Mouse (Mus musculus) liver, postnatal 0 days (tissue): ENCODE data around the gene Hyou1. TPM values are rescaled to one million over a fixed set of nuclear protein-coding genes. Genes with fewer than 3 reads are reported as not detected.
A peak's percentile ranks its signal among the peaks of the same experiment; 100 is the strongest.

ENCODE experiments used
- ATAC-seq: fragments of 200-750 bp; cut with Nextera tagmentation; 2 replicates; pipeline ENCODE4 v1.8.0; 2017; ENCODE audit warnings: mild to moderate bottlenecking, moderate library complexity
- DNase-seq: peaks from one replicate; pipeline ENCODE4 v3.0.0-alpha.2; 2016
- H3K27ac ChIP-seq: fragments of 300-500 bp; sonication (generic); 2 replicates; pipeline ENCODE4 v1.5.1; 2014; ENCODE audit warnings: antibody characterized with exemption, moderate library complexity, mild to moderate bottlenecking, low read depth
- H3K27me3 ChIP-seq: fragments of 300-500 bp; sonication (generic); 2 replicates; pipeline ENCODE4 v1.6.1; 2014; ENCODE audit warnings: low read length, control low read depth, mixed read lengths; ENCODE audit not compliant: insufficient read depth
- H3K36me3 ChIP-seq: fragments of 300-500 bp; sonication (generic); replicated peaks from 2 replicates; pipeline ENCODE4 v1.6.1; 2014; ENCODE audit warnings: mild to moderate bottlenecking, control low read depth, low read length, moderate library complexity, mixed read lengths; ENCODE audit not compliant: insufficient read depth
- H3K4me1 ChIP-seq: fragments of 300-500 bp; sonication (generic); 2 replicates; pipeline ENCODE4 v1.6.1; 2014; ENCODE audit warnings: antibody characterized with exemption, mild to moderate bottlenecking, control low read depth; ENCODE audit not compliant: insufficient read depth
- H3K4me2 ChIP-seq: fragments of 300-500 bp; sonication (generic); 2 replicates; pipeline ENCODE4 v1.6.1; 2014; ENCODE audit warnings: low read depth, mild to moderate bottlenecking, low read length, moderate library complexity, mixed read lengths
- H3K4me3 ChIP-seq: fragments of 300-500 bp; sonication (generic); 2 replicates; pipeline ENCODE4 v1.5.1; 2014; ENCODE audit warnings: low read depth, low read length
- H3K9ac ChIP-seq: fragments of 300-500 bp; sonication (generic); replicated peaks from 2 replicates; pipeline ENCODE4 v1.6.1; 2014; ENCODE audit warnings: mild to moderate bottlenecking, moderate library complexity
- H3K9me3 ChIP-seq: fragments of 300-500 bp; sonication (generic); 2 replicates; pipeline ENCODE4 v1.6.1; 2016; ENCODE audit warnings: mild to moderate bottlenecking, control low read depth, low read length, mixed read lengths
- CTCF ChIP-seq: sonication (generic); IDR thresholded peaks from 2 replicates; pipeline ENCODE4 v1.5.1; 2016; ENCODE audit warnings: antibody characterized with exemption, low read depth
- EP300 ChIP-seq: IDR thresholded peaks from 2 replicates; pipeline ENCODE4 v1.6.1; 2016; ENCODE audit warnings: antibody characterized with exemption, low read depth, mild to moderate bottlenecking
- WGBS: fragments of 180-500 bp; shearing (Covaris S2); extraction: QIAGEN DNeasy Blood & Tissue Kit; methylation state at CpG from one replicate; pipeline ENCODE4 v1.1.7; 2014; ENCODE audit not compliant: insufficient replicate concordance; 5-methylcytosine and 5-hydroxymethylcytosine counted together
- polyA plus RNA-seq: library from polyadenylated mRNA; unstranded; fragments of >200 nt; fragmentation: Nextera tagmentation; extraction: Ambion mirVana; gene quantifications from 2 replicates; pipeline ENCODE4 v1.2.1, GENCODE M21; 2015

The Hyou1 gene
- polyA plus RNA-seq, 1 experiment from 2014 or later = 6.6 TPM

- H3K27ac ChIP-seq = no peak overlapping the region
- TF ChIP-seq EP300 (no peak), CTCF (no peak)
- H3K4me1 ChIP-seq = 0 out of 2 replicates have a peak, but pooled peaks cover 4% of the 10 kb centered on the region
- no peaks in the 10 kb centered on the region for H3K9me3 ChIP-seq
- H3K36me3 ChIP-seq = peaks cover 46% of the 10 kb centered on the region
- H3K4me2 ChIP-seq = no peak overlapping the region
- DNase-seq (no peak), ATAC-seq (no peak)
- H3K9ac ChIP-seq = no peak overlapping the region
- 77% methylated on average over 4 of the region's 4 CpGs for WGBS
- no peaks in the 10 kb centered on the region for H3K27me3 ChIP-seq
- no peak overlapping the region for H3K4me3 ChIP-seq
These were observed 31.7 kb upstream of the Hyou1 start for GRCm38 (mm10) chr9:44347621-44348020.

- no peak for DNase-seq
- Histone ChIP-seq H3K4me3 (no peak overlapping the region), H3K4me1 (no peaks in the 10 kb centered on the region), H3K9ac (no peak overlapping the region), H3K27ac (no peak overlapping the region), H3K4me2 (no peak overlapping the region), H3K36me3 (peaks cover 55% of the 10 kb centered on the region), H3K9me3 (no peaks in the 10 kb centered on the region), H3K27me3 (no peaks in the 10 kb centered on the region)
- no peak for TF ChIP-seq EP300
- TF ChIP-seq CTCF = peak; percentile 55
- ATAC-seq = no peak
- 96% methylated on average over 4 of the region's 4 CpGs for WGBS
These were observed 30.7 kb upstream of the Hyou1 start for GRCm38 (mm10) chr9:44348546-44348945.

DNA sequence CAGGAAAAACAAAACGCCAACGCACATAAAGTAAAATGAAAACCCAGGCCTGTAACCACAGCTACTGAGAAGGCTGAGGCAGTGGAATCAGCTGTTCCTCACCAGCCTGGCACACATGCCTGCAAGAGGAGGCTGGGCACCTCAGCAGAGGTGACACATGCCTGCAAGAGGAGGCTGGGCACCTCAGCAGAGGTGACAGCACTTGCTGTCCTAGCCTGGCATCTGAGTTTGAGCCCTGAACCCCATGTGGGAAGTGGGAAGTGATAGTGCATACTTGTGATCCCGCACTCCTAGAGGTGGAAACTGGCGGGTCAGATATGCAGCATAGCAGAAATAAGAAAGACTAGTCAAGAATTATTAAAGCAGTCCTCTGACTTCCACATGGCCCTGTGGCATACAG is 27.9 kb upstream of the Hyou1 start:
- Histone ChIP-seq H3K4me1 (no peaks in the 10 kb centered on the region), H3K4me2 (no peak overlapping the region), H3K9ac (no peak overlapping the region), H3K27ac (no peak overlapping the region), H3K36me3 (peaks cover 80% of the 10 kb centered on the region), H3K27me3 (no peaks in the 10 kb centered on the region), H3K9me3 (no peaks in the 10 kb centered on the region), H3K4me3 (no peak overlapping the region)
- no peak for TF ChIP-seq EP300
- no peak for TF ChIP-seq CTCF
- DNase-seq (no peak), ATAC-seq (no peak)
- WGBS = 87% methylated on average over 4 of the region's 4 CpGs

DNA sequence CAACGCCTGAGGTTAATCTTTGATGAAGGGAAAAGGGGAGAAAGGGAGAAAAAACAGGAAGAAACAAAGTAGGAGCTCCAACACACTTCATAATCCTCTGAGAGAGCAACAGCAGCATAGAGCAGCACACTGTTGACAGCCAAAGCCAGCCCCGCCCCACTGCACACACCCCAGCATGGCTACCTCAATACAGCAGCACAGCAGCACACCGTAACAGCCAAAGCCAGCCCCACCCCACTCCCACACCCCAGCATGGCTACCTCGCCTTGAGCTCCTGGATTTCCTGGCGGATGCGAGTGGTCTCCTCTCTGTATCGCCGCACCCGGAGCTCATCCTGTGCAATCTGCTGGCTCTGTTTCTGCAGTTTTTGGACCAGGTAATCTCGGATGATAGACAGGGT is 27.0 kb upstream of the Hyou1 start:
- peaks cover 83% of the 10 kb centered on the region for H3K36me3 ChIP-seq
- H3K27me3 ChIP-seq = no peaks in the 10 kb centered on the region
- no peak overlapping the region for H3K4me2 ChIP-seq
- ATAC-seq = no peak
- H3K9me3 ChIP-seq = no peaks in the 10 kb centered on the region
- TF ChIP-seq EP300 (no peak), CTCF (no peak)
- no peak for DNase-seq
- H3K9ac ChIP-seq = no peak overlapping the region
- H3K27ac ChIP-seq = no peak overlapping the region
- 90% methylated on average over 10 of the region's 10 CpGs for WGBS
- H3K4me1 ChIP-seq = no peaks in the 10 kb centered on the region
- no peak overlapping the region for H3K4me3 ChIP-seq

DNA sequence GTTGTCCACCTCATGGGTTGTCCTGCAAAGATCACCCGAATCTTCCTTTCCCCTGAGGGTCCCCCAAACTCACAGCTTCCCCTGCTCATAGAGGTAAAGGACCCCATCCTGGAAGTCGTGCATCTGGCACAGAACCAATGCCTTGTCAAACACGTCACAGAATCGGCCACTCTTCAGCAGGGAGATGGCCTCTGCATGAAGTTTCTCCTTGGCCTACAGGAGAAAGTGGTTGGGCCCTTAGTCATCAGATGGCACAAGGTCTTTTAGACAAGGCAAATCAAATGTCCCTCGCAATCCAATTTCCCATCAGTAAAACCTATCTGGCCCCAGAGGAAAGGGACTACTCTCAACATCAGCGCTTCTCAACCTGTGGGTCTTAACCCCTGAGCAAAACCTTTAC is 26.1 kb upstream of the Hyou1 start:
- no peaks in the 10 kb centered on the region for H3K27me3 ChIP-seq
- peaks cover 81% of the 10 kb centered on the region for H3K36me3 ChIP-seq
- no peaks in the 10 kb centered on the region for H3K4me1 ChIP-seq
- 93% methylated on average over 6 of the region's 6 CpGs for WGBS
- ATAC-seq (no peak), DNase-seq (no peak)
- no peak overlapping the region for H3K4me3 ChIP-seq
- TF ChIP-seq CTCF (no peak), EP300 (no peak)
- no peaks in the 10 kb centered on the region for H3K9me3 ChIP-seq
- H3K4me2 ChIP-seq = no peak overlapping the region
- H3K9ac ChIP-seq = no peak overlapping the region
- H3K27ac ChIP-seq = no peak overlapping the region

- ATAC-seq = no peak
- no peak overlapping the region for H3K4me3 ChIP-seq
These were observed 22.1 kb upstream of the Hyou1 start for GRCm38 (mm10) chr9:44357207-44357606.

More at GRCm38 (mm10) chr9:44357207-44357606, 22.1 kb upstream of the Hyou1 start:
- 65% methylated on average over 4 of the region's 4 CpGs for WGBS
- H3K4me2 ChIP-seq = no peak overlapping the region
- H3K4me1 ChIP-seq = peaks cover 6% of the 10 kb centered on the region
- no peak overlapping the region for H3K27ac ChIP-seq
- no peak overlapping the region for H3K9ac ChIP-seq
- H3K9me3 ChIP-seq = no peaks in the 10 kb centered on the region
- peaks cover 61% of the 10 kb centered on the region for H3K36me3 ChIP-seq
- no peaks in the 10 kb centered on the region for H3K27me3 ChIP-seq
- DNase-seq = no peak
- TF ChIP-seq CTCF (peak; percentile 76), EP300 (no peak)
